Mouse (Mus musculus) stomach, embryonic 14.5 days (tissue): ENCODE data around the gene Clcnka. TPM values are rescaled to one million over a fixed set of nuclear protein-coding genes. Genes with fewer than 3 reads are reported as not detected.

ENCODE experiments used
- ATAC-seq: fragments of 200-750 bp; cut with Nextera tagmentation; 2 replicates; pipeline ENCODE4 v1.8.0; 2017; ENCODE audit warnings: low read depth, moderate TSS enrichment; ENCODE audit not compliant: insufficient number of reproducible peaks, insufficient read depth, low FRiP score
- H3K27ac ChIP-seq: fragments of 300-500 bp; sonication (generic); 2 replicates; pipeline ENCODE4 v1.5.1; 2014; ENCODE audit warnings: mild to moderate bottlenecking, low read length, moderate library complexity, mixed read lengths
- H3K27me3 ChIP-seq: fragments of 300-500 bp; sonication (generic); 2 replicates; pipeline ENCODE4 v1.6.1; 2014; ENCODE audit warnings: low read length, control low read depth, mixed read lengths; ENCODE audit not compliant: control insufficient read depth, insufficient read depth
- H3K36me3 ChIP-seq: fragments of 300-500 bp; sonication (generic); 2 replicates; pipeline ENCODE4 v1.6.1; 2014; ENCODE audit warnings: mild to moderate bottlenecking, control low read depth, low read length, moderate library complexity, mixed read lengths; ENCODE audit not compliant: control insufficient read depth, insufficient read depth
- H3K4me1 ChIP-seq: fragments of 300-500 bp; sonication (generic); 2 replicates; pipeline ENCODE4 v1.6.1; 2014; ENCODE audit warnings: low read length, control low read depth, mixed read lengths; ENCODE audit not compliant: control insufficient read depth, insufficient read depth
- H3K4me2 ChIP-seq: fragments of 300-500 bp; sonication (generic); replicated peaks from 2 replicates; pipeline ENCODE4 v1.6.1; 2014; ENCODE audit warnings: low read depth, low read length, control low read depth
- H3K4me3 ChIP-seq: fragments of 300-500 bp; sonication (generic); 2 replicates; pipeline ENCODE4 v1.5.1; 2014; ENCODE audit warnings: low read depth, low read length, control low read depth
- H3K9ac ChIP-seq: fragments of 300-500 bp; sonication (generic); replicated peaks from 2 replicates; pipeline ENCODE4 v1.6.1; 2014; ENCODE audit warnings: low read depth, mild to moderate bottlenecking, control low read depth, low read length, moderate library complexity, mixed read lengths
- H3K9me3 ChIP-seq: fragments of 300-500 bp; sonication (generic); 2 replicates; pipeline ENCODE4 v1.6.1; 2016; ENCODE audit warnings: low read depth, low read length, control low read depth; ENCODE audit not compliant: control insufficient read depth
- WGBS: fragments of 180-500 bp; shearing (Covaris S2); extraction: QIAGEN DNeasy Blood & Tissue Kit; methylation state at CpG from one replicate; pipeline ENCODE4 v1.1.7; 2014; 5-methylcytosine and 5-hydroxymethylcytosine counted together
- polyA plus RNA-seq: library from polyadenylated mRNA; unstranded; fragments of >200 nt; fragmentation: Nextera tagmentation; extraction: Ambion mirVana; gene quantifications from 2 replicates; pipeline ENCODE4 v1.2.1, GENCODE M21; 2014

The Clcnka gene
- polyA plus RNA-seq, result 0.16 TPM in 1 of 2 replicates, not detected in the other

GRCm38 (mm10) chr4:141398545-141398944 is at the start of gene Clcnka:
Gene Clcnka, minus strand, starts transcription at chr4:141398724.
- H3K9me3 ChIP-seq, result no peaks in the 10 kb centered on the region
- H3K36me3 ChIP-seq, result no peaks in the 10 kb centered on the region
- no peak within 1 kb of the TSS for H3K9ac ChIP-seq
- no peak within 1 kb of the TSS for H3K4me2 ChIP-seq
- ATAC-seq, result no peak
- no peaks in the 10 kb centered on the region for H3K4me1 ChIP-seq
- no peak within 1 kb of the TSS for H3K4me3 ChIP-seq
- H3K27me3 ChIP-seq, result no peaks in the 10 kb centered on the region
- H3K27ac ChIP-seq, result no peak within 1 kb of the TSS
- 46% methylated on average over 12 of the region's 12 CpGs for WGBS

- Histone ChIP-seq H3K9ac (no peak overlapping the region), H3K4me2 (no peak overlapping the region)
These were observed 47.7 kb upstream of the Clcnka start for GRCm38 (mm10) chr4:141446211-141446610.

GRCm38 (mm10) chr4:141445328-141445720 is 46.8 kb upstream of the Clcnka start:
- Histone ChIP-seq H3K36me3 (peaks cover 24% of the 10 kb centered on the region), H3K4me3 (peak overlapping the region; percentile 90), H3K27me3 (no peaks in the 10 kb centered on the region), H3K9ac (peak overlapping the region; percentile 94), H3K4me2 (peak overlapping the region; percentile 90), H3K4me1 (peaks cover 12% of the 10 kb centered on the region), H3K9me3 (no peaks in the 10 kb centered on the region), H3K27ac (no peak overlapping the region)
- ATAC-seq, result no peak
- 14% methylated on average over 14 of the region's 14 CpGs for WGBS

More at GRCm38 (mm10) chr4:141446211-141446610, 47.7 kb upstream of the Clcnka start:
- Histone ChIP-seq H3K9me3 (no peaks in the 10 kb centered on the region), H3K36me3 (peaks cover 24% of the 10 kb centered on the region), H3K4me1 (peaks cover 12% of the 10 kb centered on the region), H3K27ac (no peak overlapping the region), H3K27me3 (no peaks in the 10 kb centered on the region), H3K4me3 (no peak overlapping the region)
- no peak for ATAC-seq
- 75% methylated on average over 7 of the region's 7 CpGs for WGBS

GRCm38 (mm10) chr4:141444451-141445327 is 46.2 kb upstream of the Clcnka start, which contains the start of gene Zbtb17:
Gene Zbtb17, plus strand, starts transcription at chr4:141444654.
- ATAC-seq, result peak; percentile 92
- Histone ChIP-seq H3K4me1 (peaks cover 12% of the 10 kb centered on the region), H3K27ac (peak within 1 kb of the TSS; percentile 61), H3K4me2 (peak within 1 kb of the TSS; percentile 90), H3K36me3 (peaks cover 23% of the 10 kb centered on the region), H3K9ac (peak within 1 kb of the TSS; percentile 94), H3K9me3 (no peaks in the 10 kb centered on the region), H3K4me3 (peak within 1 kb of the TSS; percentile 90), H3K27me3 (no peaks in the 10 kb centered on the region)
- under 1% methylated on average over 96 of the region's 102 CpGs for WGBS

- 45% methylated on average over 11 of the region's 11 CpGs for WGBS
- H3K4me2 ChIP-seq, result peak overlapping the region; percentile 90
- no peaks in the 10 kb centered on the region for H3K27me3 ChIP-seq
- H3K9ac ChIP-seq, result peak overlapping the region; percentile 29; the same call in 1 of the 2 replicates
- H3K4me3 ChIP-seq, result peak overlapping the region; percentile 90
- H3K36me3 ChIP-seq, result peaks cover 14% of the 10 kb centered on the region; the same call in 1 of the 2 replicates
- H3K9me3 ChIP-seq, result no peaks in the 10 kb centered on the region
- no peak overlapping the region for H3K27ac ChIP-seq
- H3K4me1 ChIP-seq, result peaks cover 12% of the 10 kb centered on the region
- ATAC-seq, result no peak
These were observed 45.3 kb upstream of the Clcnka start for GRCm38 (mm10) chr4:141443641-141444429.

GRCm38 (mm10) chr4:141440877-141441276 is 42.4 kb upstream of the Clcnka start:
- no peaks in the 10 kb centered on the region for H3K36me3 ChIP-seq
- peaks cover 7% of the 10 kb centered on the region for H3K4me1 ChIP-seq
- H3K9ac ChIP-seq, result no peak overlapping the region
- H3K4me3 ChIP-seq, result no peak overlapping the region
- H3K9me3 ChIP-seq, result no peaks in the 10 kb centered on the region
- no peak for ATAC-seq
- no peaks in the 10 kb centered on the region for H3K27me3 ChIP-seq
- H3K4me2 ChIP-seq, result no peak overlapping the region
- H3K27ac ChIP-seq, result no peak overlapping the region

GRCm38 (mm10) chr4:141439083-141439803 is 40.7 kb upstream of the Clcnka start:
- WGBS, result 77% methylated on average over 12 of the region's 12 CpGs
- H3K27me3 ChIP-seq, result no peaks in the 10 kb centered on the region

GRCm38 (mm10) chr4:141435974-141436373 is 37.5 kb upstream of the Clcnka start, which contains the start of gene Srarp:
Gene Srarp, minus strand, starts transcription at chr4:141436105.
- Histone ChIP-seq H3K4me1 (no peaks in the 10 kb centered on the region), H3K4me2 (no peak within 1 kb of the TSS), H3K27ac (no peak within 1 kb of the TSS), H3K36me3 (no peaks in the 10 kb centered on the region), H3K27me3 (no peaks in the 10 kb centered on the region), H3K9me3 (no peaks in the 10 kb centered on the region), H3K4me3 (no peak within 1 kb of the TSS), H3K9ac (no peak within 1 kb of the TSS)
- WGBS, result 67% methylated on average over 1 of the region's 1 CpGs
- no peak for ATAC-seq

More at GRCm38 (mm10) chr4:141439083-141439803, 40.7 kb upstream of the Clcnka start:
- Histone ChIP-seq H3K27ac (no peak overlapping the region), H3K4me1 (no peaks in the 10 kb centered on the region), H3K9ac (no peak overlapping the region), H3K4me3 (no peak overlapping the region), H3K4me2 (no peak overlapping the region), H3K9me3 (no peaks in the 10 kb centered on the region), H3K36me3 (no peaks in the 10 kb centered on the region)
- no peak for ATAC-seq
